Mouse (Mus musculus) frontal cortex, postnatal 25 days (tissue): ENCODE measurements around the gene Taf3.

Experiments used
- DNase-seq, 2 experiments: peaks; one replicate each; pipeline ENCODE4 v3.0.0; 2022; ENCODE audit warnings: low spot score in 2 of 2

Taf3 gene

GRCm38 (mm10) chr2:9956546-9956945 lies 91.8 kb downstream of the Taf3 start:
- no peak for DNase-seq

GRCm38 (mm10) chr2:9955576-9956535 lies 92.5 kb downstream of the Taf3 start:
- no peak for DNase-seq

- DNase-seq: no peak
These were observed 101.7 kb downstream of the Taf3 start for GRCm38 (mm10) chr2:9946739-9947138.

GRCm38 (mm10) chr2:9945611-9946010 lies 102.8 kb downstream of the Taf3 start:
- no peak for DNase-seq

GRCm38 (mm10) chr2:9943011-9943410 lies 105.4 kb downstream of the Taf3 start:
- DNase-seq: no peak

GRCm38 (mm10) chr2:9939250-9939649 lies 109.1 kb downstream of the Taf3 start:
- no peak for DNase-seq

GRCm38 (mm10) chr2:9935965-9936364 lies 112.4 kb downstream of the Taf3 start:
- no peak for DNase-seq

GRCm38 (mm10) chr2:9926905-9927283 lies 121.5 kb downstream of the Taf3 start:
- DNase-seq: no peak

GRCm38 (mm10) chr2:9926194-9926904 lies 122.0 kb downstream of the Taf3 start:
- no peak for DNase-seq

GRCm38 (mm10) chr2:9918691-9919471 lies 129.5 kb downstream of the Taf3 start:
- DNase-seq: no peak

- no peak for DNase-seq
These were observed 130.8 kb downstream of the Taf3 start for GRCm38 (mm10) chr2:9917602-9918001.

GRCm38 (mm10) chr2:9905995-9906394 lies 142.4 kb downstream of the Taf3 start:
- DNase-seq: no peak

- DNase-seq: no peak
These were observed 144.4 kb downstream of the Taf3 start for GRCm38 (mm10) chr2:9903854-9904560.

- DNase-seq: no peak
These were observed 150.6 kb downstream of the Taf3 start for GRCm38 (mm10) chr2:9897846-9898245.

GRCm38 (mm10) chr2:9896097-9896770 lies 152.2 kb downstream of the Taf3 start:
- DNase-seq: no peak

- DNase-seq: no peak
These were observed 153.4 kb downstream of the Taf3 start for GRCm38 (mm10) chr2:9894836-9895593.

GRCm38 (mm10) chr2:9893272-9893953 lies 155.0 kb downstream of the Taf3 start:
- DNase-seq: no peak

GRCm38 (mm10) chr2:9892541-9892940 lies 155.9 kb downstream of the Taf3 start:
- DNase-seq: no peak

GRCm38 (mm10) chr2:9890906-9891305 lies 157.5 kb downstream of the Taf3 start:
- no peak for DNase-seq

GRCm38 (mm10) chr2:9890251-9890650 lies 158.1 kb downstream of the Taf3 start:
- no peak for DNase-seq
